Mouse (Mus musculus) adrenal gland, adult 18-20 months (tissue): ENCODE measurements around the gene Sash3. TPM values are rescaled to one million over a fixed set of nuclear protein-coding genes. Genes with fewer than 3 reads are reported as not detected.
A peak's percentile ranks its signal among the peaks of the same experiment; 100 is the strongest.
"Not testable (repeated sequence)": the region's sequence is repeated elsewhere in the genome, so short reads cannot be mapped to it uniquely, and the experiment has no call there.

Source experiments
- DNase-seq, 2 experiments: peaks; one replicate each; pipeline ENCODE4 v3.0.0; 2021 to 2022; ENCODE audit warnings: low spot score in 2 of 2
- total RNA-seq, 2 experiments: library from RNA; stranded (reverse); gene quantifications; 1 replicate in 1 of 2; 2 replicates in 1 of 2; pipeline ENCODE4 v1.2.3; 2021

Gene Sash3
- total RNA-seq, 2 experiments from 2014 or later, result 1.5 to 2.2 TPM

DNA sequence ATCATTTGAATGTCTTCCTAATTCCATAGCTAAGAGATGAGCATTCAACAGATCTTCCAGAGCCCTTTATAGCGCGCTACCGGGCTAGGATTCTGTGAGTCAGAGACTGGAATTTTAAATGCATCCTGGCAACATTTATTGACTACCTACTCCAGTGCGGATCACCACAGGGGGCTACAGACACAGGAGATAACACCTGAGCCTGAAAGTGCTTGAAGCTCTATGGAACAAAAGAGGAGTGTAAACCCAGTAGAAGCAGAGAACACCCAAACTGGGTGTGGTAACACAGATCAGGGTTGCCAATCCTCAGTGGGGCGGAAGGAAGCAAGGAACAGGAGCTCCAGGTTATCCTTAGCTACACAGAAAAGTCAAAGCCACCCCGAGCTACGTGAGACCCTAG is 56.2 kb downstream of the Sash3 start:
- DNase-seq, result no peak

DNA sequence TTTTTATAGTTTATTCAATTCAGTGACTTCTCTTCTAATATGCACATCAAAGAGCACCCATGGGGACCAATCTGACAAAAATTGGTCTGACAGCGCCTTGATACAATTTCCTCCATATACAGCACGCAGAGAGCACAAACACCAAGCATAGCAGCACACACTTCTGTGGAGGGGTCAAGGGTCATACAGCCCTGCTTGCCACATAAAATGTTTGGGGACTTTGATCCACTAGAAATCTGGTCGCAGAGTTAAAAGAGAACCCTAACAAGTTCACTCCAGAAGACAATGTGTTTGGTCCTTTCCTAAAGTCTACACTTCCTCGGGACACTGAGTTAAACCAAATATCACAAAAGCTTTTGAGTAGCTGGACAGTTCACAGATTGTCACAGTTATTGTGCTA is 56.8 kb downstream of the Sash3 start:
- no peak for DNase-seq

DNA sequence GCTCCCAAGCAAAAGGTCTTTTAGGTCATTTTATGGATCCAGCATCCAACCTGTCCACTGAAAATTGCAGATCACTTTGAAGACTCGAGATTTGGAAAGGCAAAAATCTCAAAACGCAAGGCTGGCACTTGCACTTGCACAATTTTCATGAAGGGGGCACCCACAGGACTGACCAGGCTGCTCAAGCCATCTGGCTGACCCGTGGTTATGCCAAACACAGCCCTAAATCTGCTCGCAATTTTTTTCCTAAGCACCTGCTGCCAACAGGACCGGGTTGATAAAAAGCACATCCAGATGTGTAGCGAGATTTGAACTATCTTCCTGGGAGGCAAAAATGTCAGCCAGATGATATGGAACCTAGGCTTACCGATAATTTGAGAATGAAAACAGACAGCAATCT is 57.5 kb downstream of the Sash3 start:
- no peak for DNase-seq

DNA sequence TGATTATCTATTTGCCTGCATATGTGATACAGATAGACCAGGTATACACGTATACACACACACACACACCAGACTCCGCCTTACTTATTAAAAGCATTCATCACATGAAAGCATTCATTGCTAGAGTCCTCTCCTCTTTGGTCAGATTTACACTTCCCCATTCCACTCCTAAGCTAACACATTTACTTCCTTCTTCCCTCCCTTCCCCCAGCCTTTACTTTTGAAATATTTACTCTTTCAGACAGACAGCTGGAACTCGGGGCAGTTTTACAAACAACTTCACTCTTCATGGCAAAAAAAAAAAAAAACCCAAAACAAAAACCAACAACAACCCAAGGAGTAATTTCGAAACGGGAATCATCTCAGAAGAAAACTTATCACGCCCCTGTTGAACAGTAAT is 58.2 kb downstream of the Sash3 start:
- no peak for DNase-seq

DNA sequence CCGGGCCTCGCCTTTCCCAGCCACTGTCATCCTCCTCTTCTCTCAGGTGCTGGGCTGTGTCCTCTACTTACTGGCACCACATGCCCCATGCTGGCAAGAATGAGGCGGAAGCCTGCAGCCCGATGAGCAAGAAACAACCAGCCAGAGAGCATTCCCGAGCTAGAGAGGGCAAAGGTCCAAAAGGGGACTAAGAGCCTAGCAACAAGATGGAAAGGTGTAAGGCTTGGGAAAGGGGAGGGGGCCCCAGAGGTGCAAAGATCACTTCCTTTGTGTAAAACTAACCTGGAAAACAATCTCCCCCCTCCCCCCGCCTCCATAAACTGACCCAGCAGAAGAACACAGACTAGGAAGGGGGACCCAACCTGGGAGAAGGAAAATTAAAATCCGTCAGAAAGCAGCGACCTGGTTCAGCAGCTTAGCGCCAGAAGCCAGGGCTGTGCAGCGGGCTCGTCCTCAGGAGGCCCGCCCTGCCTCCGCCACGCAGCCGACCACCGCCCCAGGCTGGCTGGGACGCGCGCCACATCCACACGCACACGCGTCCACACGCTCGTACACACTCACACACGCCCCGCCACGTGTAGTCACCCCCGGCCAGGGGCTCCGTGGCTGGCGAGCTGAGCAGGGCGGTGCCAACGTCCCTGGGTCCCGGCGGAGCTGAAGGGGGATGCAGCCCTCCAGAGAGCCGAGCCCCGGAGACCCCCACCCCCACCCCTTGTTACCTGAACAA is 61.7 kb downstream of the Sash3 start:
- DNase-seq, result peak; percentile 6 to 23

GRCm38 (mm10) chrX:48208519-48209185 is 62.4 kb downstream of the Sash3 start, which contains the start of gene Zdhhc9:
Gene Zdhhc9, minus strand, starts transcription at chrX:48208878.
- DNase-seq, result peak; percentile 78

DNA sequence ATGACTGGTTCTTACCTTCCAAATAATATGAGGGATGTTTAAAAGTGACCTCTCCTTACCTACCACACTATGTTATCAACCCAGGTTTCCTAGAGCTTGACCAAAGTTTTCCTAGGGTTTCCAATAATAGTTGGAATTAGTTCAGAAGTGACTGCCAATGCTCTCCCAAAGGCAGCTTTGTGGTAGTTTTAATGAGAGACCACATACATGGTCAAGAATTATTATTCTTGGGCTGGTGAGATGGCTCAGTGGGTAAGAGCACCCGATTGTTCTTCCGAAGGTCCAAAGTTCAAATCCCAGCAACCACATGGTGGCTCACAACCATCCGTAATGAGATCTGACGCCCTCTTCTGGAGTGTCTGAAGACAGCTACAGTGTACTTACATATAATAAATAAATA is 63.5 kb downstream of the Sash3 start:
- DNase-seq, result not testable (repeated sequence)

Other genes starting within 250 kb of the Sash3 start
- gene Ocrl, start 234.0 kb upstream of the Sash3 start, total RNA-seq, result 10 to 100 TPM; 33.6 to 53.0 TPM
- gene Apln, start 111.6 kb upstream of the Sash3 start, total RNA-seq, result 10 to 100 TPM in 1 of 2 experiments, 1 to 10 TPM in 1; 1.5 to 23.2 TPM
- gene Xpnpep2, start 37.7 kb upstream of the Sash3 start, total RNA-seq, result 1 to 10 TPM; 1.4 to 3.7 TPM
- 10 to 100 TPM; 17.4 to 18.9 TPM for gene Zdhhc9, start 62.4 kb downstream of the Sash3 start, total RNA-seq
- 10 to 100 TPM; 17.6 to 18.3 TPM for gene Utp14a, start 110.4 kb downstream of the Sash3 start, total RNA-seq
- 1 to 10 TPM; 8.0 to 9.1 TPM for gene Bcorl1, start 194.9 kb downstream of the Sash3 start, total RNA-seq